Mouse (Mus musculus) neural tube, embryonic 13.5 days (tissue): ENCODE measurements at regions not wholly inside any gene's neighbourhood (a gene's known extent, or its start where the extent isn't known, plus 50 kb on each side); places are given as distances from the start of the nearest gene placed in this dataset.

Experiments
- ATAC-seq: fragments of 200-750 bp; cut with Nextera tagmentation; 2 replicates; pipeline ENCODE4 v1.8.0; 2017; ENCODE audit warnings: low read depth, mild to moderate bottlenecking, moderate TSS enrichment, moderate library complexity
- H3K27ac ChIP-seq: fragments of 300-500 bp; sonication (generic); replicated peaks from 2 replicates; pipeline ENCODE4 v1.5.1; 2015; ENCODE audit warnings: moderate library complexity, mild to moderate bottlenecking, inconsistent platforms
- H3K27me3 ChIP-seq: fragments of 300-500 bp; sonication (generic); 2 replicates; pipeline ENCODE4 v1.6.1; 2015; ENCODE audit warnings: mild to moderate bottlenecking, inconsistent platforms
- H3K36me3 ChIP-seq: fragments of 300-500 bp; sonication (generic); 2 replicates; pipeline ENCODE4 v1.6.1; 2015; ENCODE audit warnings: mild to moderate bottlenecking, inconsistent platforms
- H3K4me1 ChIP-seq: fragments of 300-500 bp; sonication (generic); replicated peaks from 2 replicates; pipeline ENCODE4 v1.6.1; 2015; ENCODE audit warnings: inconsistent platforms
- H3K4me2 ChIP-seq: fragments of 300-500 bp; sonication (generic); 2 replicates; pipeline ENCODE4 v1.6.1; 2015; ENCODE audit warnings: inconsistent platforms, mild to moderate bottlenecking, moderate library complexity
- H3K4me3 ChIP-seq: fragments of 300-500 bp; sonication (generic); 2 replicates; pipeline ENCODE4 v1.5.1; 2015; ENCODE audit warnings: mild to moderate bottlenecking, inconsistent platforms
- H3K9ac ChIP-seq: fragments of 300-500 bp; sonication (generic); 2 replicates; pipeline ENCODE4 v1.6.1; 2015; ENCODE audit warnings: moderate library complexity, mild to moderate bottlenecking, inconsistent platforms
- H3K9me3 ChIP-seq: fragments of 300-500 bp; sonication (generic); 2 replicates; pipeline ENCODE4 v1.6.1; 2016; ENCODE audit warnings: inconsistent platforms
- WGBS: fragments of 180-500 bp; shearing (Covaris S2); methylation state at CpG from one replicate; pipeline ENCODE4 v1.1.7; 2015; 5-methylcytosine and 5-hydroxymethylcytosine counted together

- 91% methylated on average over 8 of the region's 8 CpGs for WGBS
- no peaks in the 10 kb centered on the region for H3K36me3 ChIP-seq
- H3K27me3 ChIP-seq: no peaks in the 10 kb centered on the region
- H3K27ac ChIP-seq: no peak overlapping the region
- ATAC-seq: no peak
- H3K9ac ChIP-seq: no peak overlapping the region
- no peak overlapping the region for H3K4me3 ChIP-seq
- H3K9me3 ChIP-seq: no peaks in the 10 kb centered on the region
- peaks cover 30% of the 10 kb centered on the region for H3K4me1 ChIP-seq
- no peak overlapping the region for H3K4me2 ChIP-seq
Measured at GRCm38 (mm10) chr19:57541693-57542314, 69.0 kb upstream of the Atrnl1 start.

GRCm38 (mm10) chr19:57542506-57542905, 68.3 kb upstream of the Atrnl1 start:
- Histone ChIP-seq H3K36me3 (no peaks in the 10 kb centered on the region), H3K4me1 (peaks cover 27% of the 10 kb centered on the region), H3K4me2 (no peak overlapping the region), H3K27me3 (no peaks in the 10 kb centered on the region), H3K4me3 (no peak overlapping the region), H3K9me3 (no peaks in the 10 kb centered on the region), H3K9ac (no peak overlapping the region), H3K27ac (no peak overlapping the region)
- no peak for ATAC-seq
- WGBS: 92% methylated on average over 5 of the region's 5 CpGs

DNA sequence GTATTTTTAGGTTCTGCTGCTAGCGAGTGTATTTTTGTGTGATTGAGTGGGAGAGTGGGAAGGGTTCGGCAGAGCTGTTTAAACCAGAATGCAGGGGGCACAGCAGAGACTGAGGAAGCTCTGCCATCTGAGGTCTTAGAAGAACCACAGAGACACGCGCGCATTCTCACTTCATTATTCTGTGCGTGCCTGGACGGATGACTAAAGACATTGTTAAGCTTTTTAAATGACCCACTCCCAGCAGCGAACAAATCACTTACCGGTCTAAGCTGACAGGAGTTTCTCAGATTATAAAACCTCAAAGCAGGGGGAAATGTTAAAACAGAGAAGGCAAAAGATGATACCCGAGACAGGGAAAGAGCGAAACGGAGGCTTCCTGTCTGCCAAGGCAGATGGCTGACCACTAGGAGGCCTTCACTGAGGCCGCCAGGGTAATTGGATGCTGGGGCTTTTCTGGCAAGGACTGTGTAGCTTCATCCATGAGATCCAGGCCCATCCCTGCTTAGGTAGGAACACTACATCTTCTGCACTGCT, 67.1 kb upstream of the Atrnl1 start:
- Histone ChIP-seq H3K27me3 (no peaks in the 10 kb centered on the region), H3K9ac (peak overlapping the region; percentile 31; the same call in 1 of the 2 replicates), H3K9me3 (no peaks in the 10 kb centered on the region), H3K4me3 (no peak overlapping the region; the same call in 1 of the 2 replicates), H3K4me2 (peak overlapping the region; percentile 48), H3K36me3 (no peaks in the 10 kb centered on the region), H3K27ac (peak overlapping the region; percentile 76), H3K4me1 (peaks cover 23% of the 10 kb centered on the region)
- WGBS: 17% methylated on average over 13 of the region's 13 CpGs
- peak; percentile 64; the same call in 1 of the 2 replicates for ATAC-seq

- Histone ChIP-seq H3K4me1 (peaks cover 23% of the 10 kb centered on the region), H3K9me3 (no peaks in the 10 kb centered on the region), H3K9ac (0 out of 2 replicates have a peak overlapping the region, but pooled peaks have one; percentile 31), H3K4me2 (peak overlapping the region; percentile 48), H3K36me3 (no peaks in the 10 kb centered on the region), H3K4me3 (no peak overlapping the region), H3K27ac (peak overlapping the region; percentile 76), H3K27me3 (no peaks in the 10 kb centered on the region)
- 48% methylated on average over 17 of the region's 17 CpGs for WGBS
- ATAC-seq: peak; percentile 44; the same call in 1 of the 2 replicates
Measured at GRCm38 (mm10) chr19:57544229-57544879, 66.5 kb upstream of the Atrnl1 start.

GRCm38 (mm10) chr19:57545071-57545470, 65.8 kb upstream of the Atrnl1 start:
- Histone ChIP-seq H3K4me1 (peaks cover 23% of the 10 kb centered on the region), H3K27me3 (no peaks in the 10 kb centered on the region), H3K9ac (no peak overlapping the region), H3K27ac (no peak overlapping the region), H3K4me3 (no peak overlapping the region), H3K9me3 (no peaks in the 10 kb centered on the region), H3K4me2 (no peak overlapping the region), H3K36me3 (no peaks in the 10 kb centered on the region)
- WGBS: 83% methylated on average over 2 of the region's 2 CpGs
- ATAC-seq: no peak

GRCm38 (mm10) chr19:57546039-57546438, 64.8 kb upstream of the Atrnl1 start:
- ATAC-seq: no peak
- H3K9ac ChIP-seq: no peak overlapping the region
- no peaks in the 10 kb centered on the region for H3K36me3 ChIP-seq
- no peak overlapping the region for H3K4me2 ChIP-seq
- H3K4me3 ChIP-seq: no peak overlapping the region
- H3K9me3 ChIP-seq: no peaks in the 10 kb centered on the region
- peaks cover 23% of the 10 kb centered on the region for H3K4me1 ChIP-seq
- 74% methylated on average over 2 of the region's 2 CpGs for WGBS
- no peaks in the 10 kb centered on the region for H3K27me3 ChIP-seq
- no peak overlapping the region for H3K27ac ChIP-seq

DNA sequence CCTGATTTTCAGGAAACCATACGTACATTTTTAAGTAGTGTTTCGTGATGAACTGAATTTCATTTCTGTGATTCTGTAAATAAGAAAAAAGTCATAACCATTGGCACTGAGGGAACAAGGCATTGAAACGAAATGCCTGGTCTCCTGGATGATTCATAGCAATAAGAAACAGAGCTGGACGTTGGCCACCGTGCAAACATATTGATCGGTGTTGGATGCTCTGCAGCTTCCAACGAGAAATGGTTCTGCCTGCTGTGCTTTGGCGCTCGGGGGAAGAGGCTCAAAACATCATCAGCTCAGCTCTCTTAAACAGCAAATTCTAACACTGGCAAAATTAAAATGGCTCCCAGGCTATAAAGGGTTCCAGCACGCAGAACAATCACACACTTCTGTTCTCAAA, 64.3 kb upstream of the Atrnl1 start:
- WGBS: 75% methylated on average over 10 of the region's 10 CpGs
- no peak overlapping the region for H3K27ac ChIP-seq
- H3K36me3 ChIP-seq: no peaks in the 10 kb centered on the region
- no peaks in the 10 kb centered on the region for H3K9me3 ChIP-seq
- no peak for ATAC-seq
- no peaks in the 10 kb centered on the region for H3K27me3 ChIP-seq
- H3K4me2 ChIP-seq: no peak overlapping the region
- H3K4me3 ChIP-seq: no peak overlapping the region
- peaks cover 23% of the 10 kb centered on the region for H3K4me1 ChIP-seq
- no peak overlapping the region for H3K9ac ChIP-seq

GRCm38 (mm10) chr19:57548093-57548492, 62.7 kb upstream of the Atrnl1 start:
- WGBS: 89% methylated on average over 11 of the region's 11 CpGs
- Histone ChIP-seq H3K9me3 (no peaks in the 10 kb centered on the region), H3K27ac (no peak overlapping the region), H3K4me2 (no peak overlapping the region), H3K27me3 (no peaks in the 10 kb centered on the region), H3K36me3 (no peaks in the 10 kb centered on the region), H3K4me1 (peaks cover 24% of the 10 kb centered on the region), H3K4me3 (no peak overlapping the region), H3K9ac (no peak overlapping the region)
- no peak for ATAC-seq

DNA sequence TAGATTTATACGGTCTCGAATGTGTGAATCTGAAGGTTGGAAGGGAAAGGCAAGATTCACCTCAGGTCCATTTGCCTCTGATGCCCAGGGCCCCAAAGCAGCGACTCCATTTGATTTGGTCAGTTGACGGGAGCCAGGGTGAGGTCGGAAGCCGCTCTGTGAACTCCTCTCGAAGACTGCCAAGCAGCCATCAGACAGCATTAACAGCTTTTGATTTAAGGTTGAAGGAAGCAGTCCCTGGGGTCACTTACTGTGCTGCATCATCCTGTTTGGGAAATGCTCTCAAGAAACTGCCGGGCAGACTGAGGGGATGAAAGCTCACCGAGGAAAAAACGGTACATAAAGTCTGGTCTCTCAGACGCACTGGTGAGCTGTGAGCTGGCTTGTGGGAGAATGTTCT, 62.2 kb upstream of the Atrnl1 start:
- no peak overlapping the region for H3K27ac ChIP-seq
- no peak overlapping the region for H3K4me2 ChIP-seq
- no peak overlapping the region for H3K9ac ChIP-seq
- H3K9me3 ChIP-seq: no peaks in the 10 kb centered on the region
- no peak overlapping the region for H3K4me3 ChIP-seq
- H3K4me1 ChIP-seq: peaks cover 22% of the 10 kb centered on the region
- WGBS: 71% methylated on average over 11 of the region's 11 CpGs
- no peaks in the 10 kb centered on the region for H3K36me3 ChIP-seq
- H3K27me3 ChIP-seq: no peaks in the 10 kb centered on the region
- no peak for ATAC-seq

GRCm38 (mm10) chr19:57552964-57553740, 57.7 kb upstream of the Atrnl1 start:
- 56% methylated on average over 11 of the region's 11 CpGs for WGBS
- Histone ChIP-seq H3K27ac (no peak overlapping the region), H3K4me3 (no peak overlapping the region), H3K36me3 (no peaks in the 10 kb centered on the region), H3K4me2 (no peak overlapping the region), H3K9me3 (no peaks in the 10 kb centered on the region), H3K4me1 (peaks cover 9% of the 10 kb centered on the region), H3K9ac (no peak overlapping the region), H3K27me3 (no peaks in the 10 kb centered on the region)
- ATAC-seq: no peak

GRCm38 (mm10) chr19:57554086-57554485, 56.7 kb upstream of the Atrnl1 start:
- no peak for ATAC-seq
- Histone ChIP-seq H3K4me1 (peaks cover 18% of the 10 kb centered on the region), H3K9me3 (no peaks in the 10 kb centered on the region), H3K27me3 (no peaks in the 10 kb centered on the region), H3K4me3 (no peak overlapping the region), H3K27ac (no peak overlapping the region), H3K4me2 (no peak overlapping the region), H3K9ac (no peak overlapping the region), H3K36me3 (no peaks in the 10 kb centered on the region)
- WGBS: 92% methylated on average over 6 of the region's 6 CpGs

DNA sequence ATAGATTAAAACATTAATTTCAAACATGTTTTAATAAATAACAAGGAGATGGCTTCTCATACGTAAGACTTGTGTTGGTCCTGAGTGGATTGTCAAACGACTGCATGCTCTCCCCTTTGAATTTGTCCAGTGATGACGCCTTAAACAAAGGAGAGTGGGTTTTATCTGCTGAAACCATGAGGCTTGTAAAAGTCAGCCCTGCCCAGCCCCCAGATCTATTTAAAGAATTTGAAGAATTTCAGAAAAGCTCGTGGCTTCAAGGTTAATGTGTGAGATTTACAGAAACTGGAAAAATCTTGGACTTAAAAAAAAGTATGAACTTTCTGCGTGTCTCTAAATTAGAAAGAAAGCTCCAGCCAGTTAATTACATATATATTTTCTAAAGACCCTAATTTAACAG, 55.5 kb upstream of the Atrnl1 start:
- 41% methylated on average over 5 of the region's 5 CpGs for WGBS
- H3K9me3 ChIP-seq: no peaks in the 10 kb centered on the region
- H3K4me3 ChIP-seq: no peak overlapping the region
- peaks cover 20% of the 10 kb centered on the region for H3K4me1 ChIP-seq
- no peak overlapping the region for H3K27ac ChIP-seq
- no peaks in the 10 kb centered on the region for H3K27me3 ChIP-seq
- no peaks in the 10 kb centered on the region for H3K36me3 ChIP-seq
- no peak overlapping the region for H3K4me2 ChIP-seq
- no peak for ATAC-seq
- H3K9ac ChIP-seq: no peak overlapping the region
